In the genomic region with DNA sequence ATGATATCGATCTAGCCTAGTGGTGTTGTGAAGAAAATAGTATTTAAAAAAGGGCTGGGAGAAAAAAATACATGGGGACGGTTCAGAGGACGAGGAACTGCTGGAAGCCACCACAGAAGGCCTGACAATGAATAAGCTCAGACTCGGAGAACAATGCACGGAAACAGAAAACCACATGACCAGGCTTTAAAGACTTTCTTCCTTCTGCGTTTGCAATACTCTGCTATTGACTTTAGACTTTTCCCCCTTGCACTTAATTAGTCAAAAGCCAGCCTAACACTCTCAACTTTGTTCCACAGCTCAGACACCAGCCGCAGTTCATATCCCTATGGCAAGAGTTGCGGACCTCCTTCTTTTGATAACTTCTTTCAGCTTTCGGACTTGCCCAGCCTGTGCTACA, we compare ENCODE assay signal across 14 mouse cellular contexts.
DNase-seq lines count a peak whose midpoint lies in the region; ATAC-seq and TF ChIP-seq lines count a peak whose summit lies in the region.
"Had no signal": no experiment of that assay in that cellular context is flagged by ENCODE, and none has a peak within 500 bp of the region (broad histone marks: within the 10 kb centered on the region; RNA-seq: fewer than 3 reads in every experiment).

No protein-coding gene starts in this region.

- ATAC-seq in lung, postnatal 0 days: peak; percentile 73
- no peak for ATAC-seq in kidney, postnatal 0 days (replicated peaks; ENCODE audit: low FRiP score, low read depth)
- ATAC-seq in stomach, postnatal 0 days (ENCODE audit: low FRiP score, low TSS enrichment): peak; percentile 70
- ATAC-seq: forebrain, embryonic 16.5 days had no signal

- TF ChIP-seq EP300 in heart, adult 2 months (IDR thresholded peaks at IDR 0.05; ENCODE audit: insufficient read depth, low read depth, low read length): no peak
- 0 out of 2 replicates have a peak, but pooled peaks have one; percentile 17 for TF ChIP-seq EP300 in lung, postnatal 0 days (IDR thresholded peaks at IDR 0.05)
- no peak for TF ChIP-seq EP300 in stomach, postnatal 0 days (optimal IDR thresholded peaks at IDR 0.05)

- no peak overlapping the region for H3K9ac ChIP-seq in heart, adult 2 months (ENCODE audit: low read depth, low read length)
- no peak overlapping the region for H3K9ac ChIP-seq in lung, postnatal 0 days (replicated peaks; ENCODE audit: low read depth)
- no peak overlapping the region for H3K9ac ChIP-seq in kidney, postnatal 0 days (ENCODE audit: low read depth, low read length)
- no peak overlapping the region for H3K9ac ChIP-seq in stomach, postnatal 0 days (ENCODE audit: low read length)
- H3K9ac ChIP-seq: embryonic facial prominence, embryonic 12.5 days had no signal

- H3K9me3 ChIP-seq in lung, postnatal 0 days (ENCODE audit: low read length): no peaks in the 10 kb centered on the region
- H3K9me3 ChIP-seq in kidney, postnatal 0 days (replicated peaks; ENCODE audit: low read length): no peaks in the 10 kb centered on the region
- no peaks in the 10 kb centered on the region for H3K9me3 ChIP-seq in stomach, postnatal 0 days (ENCODE audit: control insufficient read depth, low read length)
- no peaks in the 10 kb centered on the region for H3K9me3 ChIP-seq in hindbrain, embryonic 10.5 days
- H3K9me3 ChIP-seq: embryonic facial prominence, embryonic 12.5 days; midbrain, embryonic 10.5 days had no signal

- no peaks in the 10 kb centered on the region for H3K27me3 ChIP-seq in heart, adult 2 months (ENCODE audit: control insufficient read depth, insufficient read depth, low read length)
- H3K27me3 ChIP-seq in lung, postnatal 0 days (replicated peaks; ENCODE audit: insufficient read depth, low read length): no peaks in the 10 kb centered on the region
- no peaks in the 10 kb centered on the region for H3K27me3 ChIP-seq in kidney, postnatal 0 days (ENCODE audit: insufficient read depth, low read length)
- no peaks in the 10 kb centered on the region for H3K27me3 ChIP-seq in stomach, postnatal 0 days (ENCODE audit: control insufficient read depth, insufficient read depth, low read length)
- no peaks in the 10 kb centered on the region for H3K27me3 ChIP-seq in hindbrain, embryonic 10.5 days (ENCODE audit: insufficient read depth, poor library complexity, severe bottlenecking)
- H3K27me3 ChIP-seq: embryonic facial prominence, embryonic 12.5 days had no signal

- peaks cover 14% of the 10 kb centered on the region for H3K4me1 ChIP-seq in heart, adult 2 months (ENCODE audit: control insufficient read depth, insufficient read depth, low read length)
- no peaks in the 10 kb centered on the region; the same call in 1 of the 2 replicates for H3K4me1 ChIP-seq in lung, postnatal 0 days (ENCODE audit: insufficient read depth, low read depth, low read length)
- H3K4me1 ChIP-seq in kidney, postnatal 0 days (replicated peaks; ENCODE audit: insufficient read depth, low read length): peaks cover 4% of the 10 kb centered on the region; the same call in 1 of the 2 replicates
- H3K4me1 ChIP-seq in stomach, postnatal 0 days (replicated peaks; ENCODE audit: control insufficient read depth, insufficient read depth): peaks cover 3% of the 10 kb centered on the region; the same call in 1 of the 2 replicates
- peaks cover 20% of the 10 kb centered on the region for H3K4me1 ChIP-seq in hindbrain, embryonic 10.5 days (replicated peaks)
- H3K4me1 ChIP-seq: embryonic facial prominence, embryonic 12.5 days had no signal

- H3K79me2 ChIP-seq in heart, adult 2 months (replicated peaks; ENCODE audit: control insufficient read depth, insufficient read depth, low read length): no peaks in the 10 kb centered on the region

- WGBS in heart, adult 2 months: 50% methylated on average over 9 of the region's 9 CpGs
- 40% methylated on average over 9 of the region's 9 CpGs for WGBS in lung, postnatal 0 days
- WGBS in kidney, postnatal 0 days: 57% methylated on average over 9 of the region's 9 CpGs
- WGBS in stomach, postnatal 0 days: 59% methylated on average over 9 of the region's 9 CpGs
- whole genome bisulfite sequencing in hindbrain, embryonic 10.5 days: 71% methylated on average over 9 of the region's 9 CpGs

- no peak for TF ChIP-seq CTCF in heart, adult 2 months (IDR thresholded peaks at IDR 0.05)
- TF ChIP-seq CTCF in lung, postnatal 0 days (IDR thresholded peaks at IDR 0.05): no peak
- no peak for TF ChIP-seq CTCF in kidney, postnatal 0 days (IDR thresholded peaks at IDR 0.05; ENCODE audit: low read depth)
- TF ChIP-seq CTCF in stomach, postnatal 0 days (IDR thresholded peaks at IDR 0.05; ENCODE audit: low read depth): no peak

- no peak for DNase-seq in heart, adult 2 months
- DNase-seq in heart, postnatal 4 days: no peak
- DNase-seq in lung, postnatal 0 days (ENCODE audit: low spot score): peak; percentile 34
- no peak for DNase-seq in lung, postnatal 25 days (ENCODE audit: low spot score)
- peak; percentile 57 for DNase-seq in kidney, postnatal 0 days (ENCODE audit: low spot score)
- DNase-seq in stomach, postnatal 0 days (ENCODE audit: low spot score): no peak
- no peak for DNase-seq in hindbrain, embryonic 10.5 days (ENCODE audit: low spot score)
- DNase-seq in layer of hippocampus, adult 9-11 months: no peak
- DNase-seq: B cell, adult 2 months; cerebellum, adult 11-12 months; left cerebral cortex, postnatal 4 days had no signal

- H3K27ac ChIP-seq in heart, adult 2 months: peak overlapping the region; percentile 72
- peak overlapping the region; percentile 57 for H3K27ac ChIP-seq in lung, postnatal 0 days (ENCODE audit: low read length)
- peak overlapping the region; percentile 65 for H3K27ac ChIP-seq in kidney, postnatal 0 days
- peak overlapping the region; percentile 73 for H3K27ac ChIP-seq in stomach, postnatal 0 days (replicated peaks)
- H3K27ac ChIP-seq in hindbrain, embryonic 10.5 days: no peak overlapping the region; the same call in 1 of the 2 replicates
- H3K27ac ChIP-seq: embryonic facial prominence, embryonic 12.5 days; midbrain, embryonic 10.5 days had no signal

- intact Hi-C loops in heart, adult 2 months (cut with DNase I): no loop called here

- H3K4me3 ChIP-seq in heart, adult 2 months: no peak overlapping the region
- H3K4me3 ChIP-seq in lung, postnatal 0 days (ENCODE audit: low read depth, low read length): no peak overlapping the region
- H3K4me3 ChIP-seq in kidney, postnatal 0 days (replicated peaks; ENCODE audit: low read depth, low read length): no peak overlapping the region
- no peak overlapping the region for H3K4me3 ChIP-seq in stomach, postnatal 0 days (ENCODE audit: low read depth, low read length)
- H3K4me3 ChIP-seq in hindbrain, embryonic 10.5 days: no peak overlapping the region
- H3K4me3 ChIP-seq: embryonic facial prominence, embryonic 12.5 days; midbrain, embryonic 10.5 days had no signal

- H3K36me3 ChIP-seq in heart, adult 2 months (ENCODE audit: control insufficient read depth, insufficient read depth, low read length): 0 out of 2 replicates have a peak, but pooled peaks cover 3% of the 10 kb centered on the region
- no peaks in the 10 kb centered on the region for H3K36me3 ChIP-seq in lung, postnatal 0 days (ENCODE audit: insufficient read depth, low read length)
- H3K36me3 ChIP-seq in kidney, postnatal 0 days (ENCODE audit: insufficient read depth, low read length): no peaks in the 10 kb centered on the region
- no peaks in the 10 kb centered on the region for H3K36me3 ChIP-seq in stomach, postnatal 0 days (ENCODE audit: control insufficient read depth, insufficient read depth, low read length)
- H3K36me3 ChIP-seq in hindbrain, embryonic 10.5 days: no peaks in the 10 kb centered on the region
- H3K36me3 ChIP-seq: embryonic facial prominence, embryonic 12.5 days; midbrain, embryonic 10.5 days had no signal

- TF ChIP-seq POLR2A in heart, adult 2 months (IDR thresholded peaks at IDR 0.05; ENCODE audit: insufficient read depth, low read depth, low read length): 0 out of 2 replicates have a peak, but pooled peaks have one; percentile 16

- no peak overlapping the region for H3K4me2 ChIP-seq in lung, postnatal 0 days (replicated peaks; ENCODE audit: low read depth, low read length)
- no peak overlapping the region for H3K4me2 ChIP-seq in kidney, postnatal 0 days (ENCODE audit: low read length)
- H3K4me2 ChIP-seq in stomach, postnatal 0 days (replicated peaks; ENCODE audit: low read depth): no peak overlapping the region
- H3K4me2 ChIP-seq: embryonic facial prominence, embryonic 12.5 days had no signal

Comparison
In these comparisons a context has a peak if more than half of its experiments do, and no peak if none do; other contexts are left out.
1. DNase-seq: peak in lung, postnatal 0 days (single experiment) and kidney, postnatal 0 days (single experiment); none in heart, adult 2 months (0 of 2), heart, postnatal 4 days (single experiment), lung, postnatal 25 days (single experiment), stomach, postnatal 0 days (single experiment), hindbrain, embryonic 10.5 days (single experiment) and layer of hippocampus, adult 9-11 months (single experiment).